Mouse (Mus musculus) granulocyte monocyte progenitor cell, adult 5-6 weeks (primary cell): ENCODE results near the gene Sapcd1. TPM values are rescaled to one million over a fixed set of nuclear protein-coding genes. Genes with fewer than 3 reads are reported as not detected.
A peak's percentile ranks its signal among the peaks of the same experiment; 100 is the strongest.
"Not testable (repeated sequence)": the region's sequence is repeated elsewhere in the genome, so short reads cannot be mapped to it uniquely, and the experiment has no call there.

Experiments
- ATAC-seq: replicated peaks from 2 replicates; pipeline ENCODE4 v1.8.0; 2016; ENCODE audit warnings: mild to moderate bottlenecking, moderate TSS enrichment, inconsistent platforms; ENCODE audit not compliant: poor library complexity, severe bottlenecking
- total RNA-seq, 2 experiments: library from RNA; stranded (forward) in 1 of 2; stranded (reverse) in 1 of 2; fragments of 200-712, 200-1000 nt in 1 of 2; fragments of >200 nt in 1 of 2; fragmentation: Nextera tagmentation in 1 of 2; gene quantifications; 2 replicates each; pipeline ENCODE4 v1.2.3; 2014 to 2017

Sapcd1 gene
- total RNA-seq, 2 experiments from 2014 or later: 2.5 TPM; not detected in 1

DNA sequence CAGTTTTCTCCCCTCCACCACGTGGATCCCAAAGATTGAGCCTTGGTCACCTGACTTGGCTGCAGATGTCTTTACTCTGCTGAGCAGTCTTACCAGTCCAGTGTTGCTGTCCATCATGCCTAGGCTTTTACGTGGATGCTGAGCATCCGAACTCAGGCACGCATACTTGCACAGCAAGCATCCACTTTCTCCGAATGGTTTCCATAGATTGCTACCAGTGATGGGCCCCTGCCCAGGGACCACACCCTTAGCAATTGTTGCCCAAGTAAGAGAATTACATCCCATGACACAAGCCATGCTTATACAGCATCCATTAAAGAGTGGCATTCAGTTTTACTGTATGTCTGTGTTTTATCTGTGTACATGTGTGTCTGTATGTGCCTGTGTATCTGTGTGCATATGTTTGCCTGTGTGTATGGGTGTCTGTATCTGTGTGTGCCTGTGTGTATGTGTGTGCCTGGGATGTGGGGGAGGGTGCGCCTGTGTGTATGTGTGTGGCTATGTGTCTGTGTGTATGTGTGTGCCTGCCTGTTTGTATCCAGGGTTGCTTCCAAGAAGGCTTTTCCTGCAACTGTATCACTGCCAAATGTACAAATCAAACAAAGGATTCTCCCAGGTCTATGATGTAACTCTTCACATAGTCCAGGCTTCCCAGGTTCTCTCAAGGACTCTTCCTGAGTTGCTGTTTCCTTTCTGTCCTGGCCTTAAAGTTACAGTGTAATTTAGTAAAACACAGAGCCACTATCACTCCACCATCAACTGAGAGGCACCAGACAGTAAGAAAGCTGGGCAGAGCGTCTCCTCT is 28.1 kb upstream of the Sapcd1 start:
- no peak for ATAC-seq

DNA sequence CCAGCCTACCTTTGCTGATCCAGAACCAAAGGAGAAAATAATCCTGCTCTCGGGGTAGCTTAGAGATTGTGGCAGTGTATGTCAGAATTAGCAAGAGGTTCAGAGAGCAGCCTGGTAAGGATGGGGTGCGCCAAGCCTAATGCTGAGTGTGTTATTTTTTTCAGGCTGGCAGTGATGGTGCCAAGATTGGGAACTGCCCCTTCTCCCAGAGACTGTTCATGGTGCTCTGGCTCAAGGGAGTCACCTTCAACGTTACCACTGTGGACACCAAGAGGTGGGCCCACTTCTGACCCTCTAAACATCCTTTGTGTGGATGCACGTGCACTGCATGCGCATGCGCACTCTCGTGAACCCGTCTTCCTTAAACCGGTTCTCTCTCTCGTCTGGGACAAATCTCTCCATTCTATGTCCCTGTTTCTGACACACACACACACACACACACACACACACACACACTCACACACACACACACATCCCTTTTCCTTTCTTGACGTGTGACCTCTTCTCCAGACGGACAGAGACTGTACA is 24.5 kb upstream of the Sapcd1 start:
- ATAC-seq: no peak

DNA sequence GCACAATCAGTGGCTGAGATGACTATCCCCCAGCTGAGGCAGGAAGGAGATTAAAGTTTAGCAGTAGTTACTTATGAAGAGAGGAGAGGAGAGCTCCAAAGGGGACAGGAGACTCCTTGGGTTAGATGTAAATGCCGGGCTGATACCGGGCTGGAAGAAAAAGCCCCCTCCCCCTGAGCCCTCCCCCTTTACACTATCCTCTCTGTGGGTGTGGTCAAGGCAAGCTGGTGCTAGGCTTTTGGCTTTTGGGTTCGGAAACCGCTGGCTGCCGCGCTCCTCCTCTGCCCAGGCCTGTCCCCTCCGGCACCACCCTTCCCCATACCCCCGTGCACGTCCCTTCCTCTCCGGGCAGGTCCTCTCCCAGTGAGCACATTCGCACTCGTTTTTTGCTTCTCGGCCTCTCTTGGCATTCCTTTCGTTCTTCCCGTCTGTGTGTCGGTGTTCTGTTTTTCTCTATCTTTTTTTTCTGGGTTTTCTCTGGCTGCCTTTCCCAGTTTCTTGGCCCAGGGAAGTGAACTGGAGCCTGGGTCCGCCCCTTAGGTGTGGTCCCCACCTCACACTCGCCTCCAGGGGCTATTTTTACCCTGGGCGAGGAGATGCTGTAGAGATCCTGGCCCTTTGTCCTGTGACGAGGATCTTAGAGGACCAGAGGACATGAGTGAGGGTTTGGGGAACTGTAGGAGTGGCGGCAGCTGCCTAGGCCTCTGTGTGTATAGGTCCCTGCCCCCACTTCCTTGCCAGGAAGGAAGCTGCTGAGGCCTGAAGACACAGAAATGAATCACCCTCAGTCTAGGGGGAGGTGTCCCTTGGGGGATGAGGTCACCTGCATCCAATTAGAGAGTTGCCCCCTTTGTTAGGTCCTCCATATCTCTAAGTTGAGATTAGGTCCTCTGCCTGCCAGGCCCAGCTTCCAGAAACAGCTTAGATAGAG is 23.6 kb upstream of the Sapcd1 start:
- peak; percentile 66 for ATAC-seq

DNA sequence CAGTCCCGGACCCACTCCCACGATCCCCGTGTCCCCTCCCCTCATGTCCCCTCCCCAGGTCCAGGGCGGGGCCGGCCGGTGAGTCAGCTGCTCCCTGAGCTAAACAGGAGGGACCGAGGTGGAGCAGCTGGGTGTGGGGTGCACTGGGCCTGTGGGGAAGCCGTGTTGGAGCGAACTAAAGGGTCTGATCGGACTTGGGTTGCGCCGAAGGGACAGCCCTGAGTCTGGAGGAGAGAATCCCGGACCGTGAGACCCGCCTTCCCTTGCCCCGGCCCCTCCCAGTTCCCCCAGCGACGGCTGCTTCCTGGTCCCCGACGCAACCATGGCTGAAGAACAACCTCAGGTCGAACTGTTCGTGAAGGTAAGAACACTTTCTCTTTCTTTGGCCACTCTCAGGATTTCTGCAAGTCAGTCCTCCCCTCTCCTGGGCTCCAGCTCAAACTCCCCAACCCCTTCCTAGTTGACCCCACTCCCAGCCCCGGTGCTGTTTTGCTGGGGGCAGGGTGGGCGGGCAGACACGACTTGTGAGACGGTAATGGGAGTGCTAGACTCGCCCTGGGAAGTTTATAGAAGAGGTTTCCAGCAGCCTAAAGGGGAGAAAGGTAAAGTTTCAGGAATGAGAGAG is 22.4 kb upstream of the Sapcd1 start:
- ATAC-seq: peak; percentile 18

DNA sequence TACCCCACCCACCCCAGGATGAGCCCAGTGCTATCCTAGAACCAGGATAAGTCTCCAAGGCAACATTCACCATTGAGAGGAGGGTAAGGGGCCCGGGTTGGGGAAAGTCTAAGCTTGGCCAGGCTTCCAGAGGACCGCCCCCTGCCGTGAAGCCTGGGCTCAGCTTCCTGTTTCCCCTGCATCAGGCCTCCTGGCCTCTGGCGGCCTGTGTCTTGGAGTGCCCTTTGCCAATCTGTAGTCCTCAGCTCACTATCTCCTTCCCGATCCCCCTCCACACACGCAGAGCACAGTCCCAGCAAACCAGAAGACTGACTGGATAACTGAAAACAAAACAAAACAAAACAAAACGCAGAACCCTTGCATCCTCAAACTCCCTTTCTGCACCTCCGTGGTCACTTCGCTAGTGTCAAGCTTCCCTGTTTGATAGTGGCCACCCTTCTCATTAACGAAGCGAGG is 21.8 kb upstream of the Sapcd1 start, which contains the start of gene Clic1:
Clic1 (plus strand) TSS at position 406 of the 456 bp plus-strand sequence.
- peak; percentile 15; the same call in 1 of the 2 replicates for ATAC-seq

DNA sequence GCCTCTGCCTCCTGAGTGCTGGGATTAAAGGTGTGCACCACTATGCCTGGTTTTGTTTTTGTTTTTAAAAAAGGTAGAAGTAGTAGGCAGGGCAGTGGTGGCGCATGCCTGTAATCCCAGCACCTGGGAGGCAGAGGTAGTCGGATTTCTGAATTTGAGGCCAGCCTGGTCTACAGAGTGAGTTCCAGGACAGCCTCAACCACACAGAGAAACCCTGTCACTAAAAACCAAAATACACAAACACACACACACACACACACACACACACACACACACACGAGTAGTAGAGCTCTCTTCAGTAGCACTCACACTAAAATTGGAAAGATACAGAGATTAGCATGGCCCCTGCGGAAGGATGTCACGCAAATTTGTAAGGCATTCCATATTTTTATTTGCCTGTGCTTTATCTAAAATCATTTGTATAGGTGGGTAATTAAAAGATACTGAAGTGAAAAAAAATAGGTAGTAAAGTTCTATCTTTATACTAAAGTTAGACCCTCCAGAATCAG is 21.2 kb upstream of the Sapcd1 start:
- no peak for ATAC-seq

DNA sequence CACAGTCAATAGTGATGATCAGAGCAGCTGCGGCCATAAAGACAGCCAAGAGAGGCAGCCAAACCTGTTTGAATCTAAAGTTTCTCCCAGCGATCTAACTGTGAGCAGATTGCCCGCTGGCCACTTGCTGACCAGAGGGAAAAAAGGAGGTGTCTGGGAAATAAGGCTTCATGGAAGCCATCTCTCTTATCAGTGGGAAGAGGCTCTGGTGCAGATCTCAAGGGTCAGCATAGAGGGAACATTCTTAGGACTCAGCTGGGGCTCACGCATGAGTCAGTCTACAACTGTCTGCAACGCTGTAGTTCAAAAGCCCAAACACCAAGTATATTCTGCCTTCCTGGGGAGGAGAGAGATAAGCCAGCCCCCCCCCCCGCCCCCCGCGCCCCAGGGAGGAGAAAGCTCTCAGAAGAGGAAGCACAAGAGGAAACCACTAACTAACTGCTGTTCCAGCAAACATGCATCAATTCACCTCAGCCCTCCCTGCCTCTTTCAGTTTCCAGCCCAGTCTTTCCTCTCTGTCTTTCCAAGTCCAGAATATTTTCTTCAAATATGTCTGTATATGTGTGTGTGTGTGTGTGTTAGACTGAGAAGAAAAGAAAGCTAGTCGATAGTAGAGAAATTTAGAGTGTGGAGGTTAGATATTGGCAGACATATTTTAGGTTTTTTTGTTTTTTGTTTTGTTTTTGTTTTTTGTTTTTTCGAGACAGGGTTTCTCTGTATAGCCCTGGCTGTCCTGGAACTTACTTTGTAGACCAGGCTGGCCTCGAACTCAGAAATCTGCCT is 20.5 kb upstream of the Sapcd1 start:
- ATAC-seq: 0 out of 2 replicates have a peak, but pooled peaks have one; percentile 5

DNA sequence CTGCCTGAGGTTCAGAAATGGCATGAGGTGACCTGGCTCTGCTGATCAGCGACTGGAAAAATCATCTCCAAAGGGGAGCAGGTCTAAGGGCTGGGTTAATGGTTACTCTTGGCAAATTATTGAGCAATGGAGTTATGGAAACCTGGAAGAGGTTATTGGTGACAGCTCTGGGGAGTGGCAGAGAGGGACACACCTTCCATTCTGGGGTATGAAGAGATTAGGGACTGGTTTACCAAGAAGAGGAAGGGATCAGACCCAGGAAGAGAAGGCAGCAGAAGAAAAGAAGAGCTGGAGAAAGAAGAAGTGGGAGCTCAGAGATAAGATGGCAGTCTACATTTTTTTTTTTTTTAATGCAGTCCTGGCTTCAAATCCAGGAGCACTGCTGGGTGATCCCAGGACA is 19.9 kb upstream of the Sapcd1 start:
- ATAC-seq: peak; percentile 7; the same call in 1 of the 2 replicates

DNA sequence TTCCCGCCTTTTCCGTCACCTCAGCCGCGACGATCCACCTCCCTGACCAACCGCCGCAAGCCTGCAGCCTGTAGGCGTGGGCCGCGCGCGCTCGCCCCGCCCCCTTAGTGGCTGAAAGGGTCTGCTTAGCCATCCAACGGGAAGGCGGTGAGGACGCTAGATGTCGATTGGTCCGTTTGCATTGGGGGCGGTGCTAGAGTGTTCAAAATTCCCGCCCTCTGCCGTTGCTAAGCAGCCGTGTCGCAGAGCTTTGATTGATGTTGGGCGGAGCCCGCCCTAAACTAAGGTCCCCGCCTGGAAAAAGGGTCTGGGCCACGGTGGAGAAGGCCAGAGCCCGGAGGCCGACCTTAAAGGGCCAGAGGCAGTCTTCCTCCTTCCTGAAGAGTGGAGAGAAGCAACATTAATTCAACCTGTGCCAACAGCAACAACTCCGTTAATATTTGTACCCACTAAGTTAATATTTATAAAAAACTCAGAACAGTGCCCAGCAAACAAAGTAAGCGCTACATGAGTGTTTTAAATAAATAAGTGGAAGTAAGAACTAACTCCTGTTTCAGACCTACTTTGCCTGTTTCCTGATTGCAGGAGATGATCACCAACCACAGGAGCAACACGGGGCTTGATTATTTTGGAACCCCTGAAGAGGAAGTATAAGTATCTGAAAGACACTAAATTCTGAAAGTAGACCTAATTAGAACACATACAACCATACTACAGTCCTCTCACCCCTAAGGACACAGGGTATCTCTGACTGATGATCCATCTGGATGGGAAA is 19.1 kb upstream of the Sapcd1 start, which contains the start of gene Msh5:
Msh5 (minus strand) TSS at position 65 of the 775 bp plus-strand sequence.
- peak; percentile 72 for ATAC-seq

DNA sequence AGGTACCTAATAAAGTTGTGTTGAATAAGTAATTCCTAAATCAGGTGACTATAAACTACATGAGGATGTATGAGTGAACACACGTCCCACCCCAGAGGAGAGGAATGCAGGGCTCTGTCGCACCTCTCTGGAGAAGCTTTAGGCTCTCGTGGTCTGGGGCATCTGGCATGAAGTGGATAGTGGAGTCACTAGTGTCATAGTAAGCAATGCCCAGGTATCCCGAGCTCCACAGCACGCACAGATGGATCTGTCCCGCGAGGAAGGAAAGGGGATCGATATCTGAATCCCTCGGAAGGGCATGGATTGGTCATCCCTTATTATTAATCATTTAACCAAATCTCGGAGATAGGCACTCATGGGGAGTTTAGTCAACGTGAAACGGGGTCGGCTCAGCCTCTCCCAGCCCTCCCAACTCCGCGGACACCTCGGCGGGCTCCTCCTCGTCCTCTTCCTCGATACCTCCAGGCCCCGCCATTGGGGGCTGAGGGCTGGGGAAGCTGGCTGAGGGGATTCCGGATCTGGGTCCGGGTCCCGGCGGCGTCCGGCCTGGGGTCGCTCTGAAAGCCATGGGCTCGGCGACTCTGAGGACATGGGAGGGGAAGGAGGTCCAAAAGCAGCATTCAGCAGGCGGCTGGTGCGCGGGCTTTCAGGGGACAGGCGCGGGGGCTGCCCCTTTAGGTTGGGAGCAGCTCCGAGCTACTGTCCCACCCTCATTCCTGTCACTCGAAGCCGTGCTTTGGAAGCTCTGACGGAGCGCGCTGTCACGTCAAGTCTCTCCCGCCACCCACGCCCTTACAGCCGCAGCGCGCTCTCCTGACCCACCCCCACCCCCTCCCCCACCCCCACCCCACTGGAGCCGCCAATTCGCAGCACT is 18.2 kb upstream of the Sapcd1 start:
- no peak for ATAC-seq

DNA sequence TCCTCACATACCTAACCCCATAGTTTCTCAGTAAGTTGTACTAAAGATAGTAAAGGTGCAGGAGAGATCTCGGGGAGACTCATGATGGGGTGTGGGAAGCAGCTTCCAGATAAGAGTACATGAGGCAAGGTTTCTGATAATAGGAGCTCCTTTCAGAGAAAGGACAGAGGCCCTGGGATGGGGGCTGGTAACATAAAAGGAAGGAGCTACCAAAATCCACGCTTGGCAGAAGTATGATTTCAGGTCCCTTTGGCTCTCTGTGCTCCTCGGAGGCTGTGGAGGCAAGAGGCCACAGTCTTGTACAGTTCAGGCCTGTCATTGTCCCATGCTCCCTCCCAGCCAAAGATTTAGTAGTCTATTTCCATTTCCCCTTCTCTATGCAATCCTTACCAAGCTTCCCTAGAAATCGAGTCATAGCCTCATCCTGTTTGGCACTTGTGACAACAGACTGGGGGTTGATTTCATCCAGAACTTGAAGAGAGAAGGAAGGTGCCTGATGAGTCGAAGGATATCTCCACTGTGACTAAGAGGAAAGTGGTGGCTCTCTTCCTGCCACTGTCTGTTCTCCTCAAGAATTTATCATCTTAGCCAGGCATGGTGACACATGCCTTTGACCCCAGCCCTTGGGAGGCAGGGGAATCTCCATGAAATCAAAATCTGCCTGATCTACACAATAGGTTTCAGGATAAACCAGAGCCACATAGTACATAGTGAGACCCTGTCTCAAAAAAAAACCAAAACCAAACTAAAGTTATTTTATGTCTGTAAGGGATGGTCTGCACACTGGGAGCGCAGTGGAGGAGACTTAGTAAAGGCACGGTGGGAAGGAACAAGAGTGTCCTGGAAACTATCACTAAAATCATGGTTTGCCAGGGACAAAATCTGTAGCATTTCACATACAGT is 17.3 kb upstream of the Sapcd1 start:
- ATAC-seq: no peak

DNA sequence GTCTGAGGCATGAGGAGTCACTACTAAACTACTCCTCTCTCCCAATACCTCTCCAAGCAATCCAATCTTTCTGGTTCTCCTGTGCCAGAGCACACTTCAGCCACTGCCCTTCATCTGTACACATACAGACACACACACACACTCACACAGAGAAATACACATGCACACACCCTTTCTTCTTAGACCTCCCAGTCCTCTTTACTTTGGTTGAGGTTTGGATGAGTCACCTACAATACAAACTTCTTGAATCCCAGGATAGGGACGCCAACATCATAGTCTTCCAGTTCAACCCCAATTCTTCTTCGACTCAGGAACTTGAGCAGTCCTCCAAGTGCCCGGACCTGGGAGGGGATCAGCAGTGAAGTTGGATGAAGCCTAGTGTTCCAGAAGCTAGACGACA is 16.0 kb upstream of the Sapcd1 start:
- no peak for ATAC-seq

DNA sequence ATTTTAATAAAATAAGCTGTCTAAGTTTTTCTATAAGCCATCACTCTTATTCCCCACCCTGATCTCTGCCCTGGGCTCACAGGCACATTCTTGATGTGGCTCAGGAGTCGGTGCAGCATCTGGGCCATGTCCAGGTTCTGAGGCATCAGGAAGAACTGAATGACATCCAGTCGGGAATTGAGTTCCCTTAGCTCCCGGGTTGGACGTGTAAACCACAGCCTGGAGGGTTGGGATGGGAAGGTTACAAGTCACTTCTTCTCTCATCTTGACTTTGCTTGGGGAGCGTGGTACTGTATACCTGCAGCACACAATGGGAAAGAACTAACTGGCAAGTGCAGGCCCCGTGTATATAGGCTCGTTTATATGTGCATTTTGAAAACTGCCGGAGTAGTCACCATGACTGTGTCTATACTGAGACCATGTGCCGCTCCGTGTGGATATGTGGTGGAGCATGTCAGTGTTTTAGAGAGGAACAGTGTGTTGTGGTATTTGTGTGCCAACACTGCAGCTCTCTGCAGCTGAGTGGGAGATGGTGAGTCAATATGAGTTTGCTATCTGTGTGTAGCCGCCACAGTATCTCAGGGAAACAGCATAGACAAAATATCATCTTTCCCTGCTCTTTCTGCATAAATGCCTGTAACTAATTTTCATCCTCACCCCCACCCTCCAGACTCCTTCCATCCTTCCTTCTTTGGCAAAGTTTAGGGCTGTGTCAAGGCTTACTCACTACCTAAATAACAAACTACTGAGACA is 11.5 kb upstream of the Sapcd1 start:
- ATAC-seq: no peak

DNA sequence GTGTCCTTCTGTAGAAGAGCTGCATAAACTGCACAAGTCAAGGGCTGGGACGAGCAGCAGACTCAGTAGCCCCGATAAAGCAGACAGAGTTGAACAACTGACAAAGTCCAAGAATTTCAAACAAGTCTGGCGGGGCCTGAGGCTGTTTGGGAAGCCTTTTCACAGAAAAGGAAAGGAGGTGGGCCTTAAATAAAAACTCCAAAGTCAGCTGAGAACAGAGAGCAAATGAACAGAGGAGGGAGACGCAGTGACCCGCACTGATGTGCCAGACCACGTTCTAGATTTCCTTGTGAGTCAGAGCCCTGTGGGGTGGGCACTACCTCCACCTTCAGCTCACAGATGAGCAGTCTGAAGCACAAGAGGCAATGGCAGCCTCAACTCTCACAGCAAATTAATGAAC is 7.1 kb upstream of the Sapcd1 start:
- no peak for ATAC-seq

DNA sequence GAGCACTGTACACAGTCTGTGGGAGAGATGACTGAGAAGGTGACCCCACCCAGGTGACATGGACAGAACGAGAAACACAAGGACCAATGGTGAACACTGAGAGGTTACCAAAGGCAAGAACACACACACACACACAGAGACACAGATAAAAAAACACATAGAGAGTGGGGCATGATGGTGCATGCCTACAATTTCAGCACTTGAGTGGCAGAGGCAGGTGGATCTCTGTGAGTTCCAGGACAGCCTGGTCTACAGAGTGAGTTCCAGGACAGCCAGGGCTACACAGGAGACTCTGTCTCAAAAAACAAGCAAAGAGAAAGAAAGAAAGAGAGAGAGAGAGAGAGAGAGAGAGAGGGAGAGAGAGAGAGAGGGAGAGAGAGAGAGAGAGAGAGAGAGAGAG is 5.9 kb upstream of the Sapcd1 start:
- ATAC-seq: not testable (repeated sequence)
